Mouse (Mus musculus) adrenal gland, postnatal 4 days (tissue): ENCODE results near the gene Ubr2. TPM values are rescaled to one million over a fixed set of nuclear protein-coding genes. Genes with fewer than 3 reads are reported as not detected.
A peak's percentile ranks its signal among the peaks of the same experiment; 100 is the strongest.

Experiments
- DNase-seq, 2 experiments: peaks; one replicate each; pipeline ENCODE4 v3.0.0; 2021 to 2022; ENCODE audit warnings: low spot score in 2 of 2, mixed read lengths in 2 of 2
- total RNA-seq, 2 experiments: library from RNA; stranded (reverse); gene quantifications; 2 replicates each; pipeline ENCODE4 v1.2.3; 2021

Gene Ubr2
- total RNA-seq, 2 experiments from 2014 or later: 73.2 to 75.1 TPM

GRCm38 (mm10) chr17:46929897-46930296 is 80.5 kb downstream of the Ubr2 start:
- DNase-seq: no peak

GRCm38 (mm10) chr17:46929277-46929676 is 81.1 kb downstream of the Ubr2 start:
- no peak for DNase-seq

- no peak for DNase-seq
These were observed 82.6 kb downstream of the Ubr2 start for GRCm38 (mm10) chr17:46927781-46928180.

- no peak for DNase-seq
These were observed 83.4 kb downstream of the Ubr2 start for GRCm38 (mm10) chr17:46926941-46927340.

- DNase-seq: no peak
These were observed 84.2 kb downstream of the Ubr2 start for GRCm38 (mm10) chr17:46926192-46926591.

- no peak for DNase-seq
These were observed 89.5 kb downstream of the Ubr2 start for GRCm38 (mm10) chr17:46920855-46921254.

- DNase-seq: no peak
These were observed 91.4 kb downstream of the Ubr2 start for GRCm38 (mm10) chr17:46918951-46919350.

GRCm38 (mm10) chr17:46915129-46915528 is 95.2 kb downstream of the Ubr2 start:
- DNase-seq: no peak

- peak in 1 of 2 experiments; percentile 11 for DNase-seq
These were observed 98.0 kb downstream of the Ubr2 start for GRCm38 (mm10) chr17:46912331-46912730.

- no peak for DNase-seq
These were observed 100.2 kb downstream of the Ubr2 start, which contains the start of gene Prph2 for GRCm38 (mm10) chr17:46910186-46910585. Gene Prph2, plus strand, starts transcription at chr17:46910459.

GRCm38 (mm10) chr17:46903876-46904490 is 106.4 kb downstream of the Ubr2 start:
- DNase-seq: peak; percentile 55 to 61

- no peak for DNase-seq
These were observed 109.4 kb downstream of the Ubr2 start for GRCm38 (mm10) chr17:46900941-46901340.

- no peak for DNase-seq
These were observed 113.0 kb downstream of the Ubr2 start for GRCm38 (mm10) chr17:46897221-46897950.

GRCm38 (mm10) chr17:46895426-46895825 is 114.9 kb downstream of the Ubr2 start:
- no peak for DNase-seq

GRCm38 (mm10) chr17:46890843-46891594 is 119.3 kb downstream of the Ubr2 start:
- DNase-seq: peak in 1 of 2 experiments; percentile 16

GRCm38 (mm10) chr17:46890116-46890815 is 120.1 kb downstream of the Ubr2 start, which contains the start of gene Tbcc:
Gene Tbcc, plus strand, starts transcription at chr17:46890684.
- DNase-seq: peak; percentile 89 to 90

- DNase-seq: peak; percentile 48 to 67
These were observed 120.8 kb downstream of the Ubr2 start for GRCm38 (mm10) chr17:46889450-46890084.

- DNase-seq: no peak
These were observed 121.7 kb downstream of the Ubr2 start for GRCm38 (mm10) chr17:46888511-46889212.

- DNase-seq: no peak
These were observed 124.3 kb downstream of the Ubr2 start for GRCm38 (mm10) chr17:46885910-46886643.
